Mouse (Mus musculus): Measurements from ENCODE around the gene Oip5. TPM values are rescaled to one million over a fixed set of nuclear protein-coding genes. Genes with fewer than 3 reads are reported as not detected.

The Oip5 gene
- polyA plus RNA-seq, 1 experiment from 2014 or later = 30.1 TPM

- no peak for DNase-seq (ENCODE audit: low spot score)
- WGBS = 88% methylated on average over 7 of the region's 7 CpGs
- Histone ChIP-seq H3K27ac (no peak overlapping the region), H3K4me3 (no peak overlapping the region), H3K27me3 (ENCODE audit: insufficient read depth, poor library complexity, severe bottlenecking) (no peaks in the 10 kb centered on the region), H3K36me3 (peaks cover 15% of the 10 kb centered on the region; the same call in 1 of the 2 replicates), H3K4me1 (0 out of 2 replicates have a peak, but pooled peaks cover 3% of the 10 kb centered on the region), H3K9me3 (no peaks in the 10 kb centered on the region)
Observed at GRCm38 (mm10) chr2:119566182-119566855, 52.0 kb downstream of the Oip5 start.

GRCm38 (mm10) chr2:119565284-119565683 lies 53.0 kb downstream of the Oip5 start:
- Histone ChIP-seq H3K4me1 (no peaks in the 10 kb centered on the region), H3K4me3 (no peak overlapping the region), H3K27me3 (ENCODE audit: insufficient read depth, poor library complexity, severe bottlenecking) (no peaks in the 10 kb centered on the region), H3K9me3 (no peaks in the 10 kb centered on the region), H3K36me3 (peaks cover 15% of the 10 kb centered on the region; the same call in 1 of the 2 replicates), H3K27ac (no peak overlapping the region)
- 89% methylated on average over 4 of the region's 4 CpGs for WGBS
- DNase-seq (ENCODE audit: low spot score) = no peak

- Histone ChIP-seq H3K9me3 (no peaks in the 10 kb centered on the region), H3K36me3 (peaks cover 15% of the 10 kb centered on the region; the same call in 1 of the 2 replicates), H3K27ac (no peak overlapping the region), H3K4me1 (peaks cover 5% of the 10 kb centered on the region; the same call in 1 of the 2 replicates), H3K4me3 (no peak overlapping the region), H3K27me3 (ENCODE audit: insufficient read depth, poor library complexity, severe bottlenecking) (no peaks in the 10 kb centered on the region)
- DNase-seq (ENCODE audit: low spot score) = no peak
- WGBS = 85% methylated on average over 3 of the region's 3 CpGs
Observed at GRCm38 (mm10) chr2:119561794-119562193, 56.5 kb downstream of the Oip5 start.

Other genes starting within 250 kb of the Oip5 start
- 2.7 and 3.4 TPM in 2 replicates for gene Ino80, start 140.8 kb downstream of the Oip5 start, polyA plus RNA-seq (2016; fragmentation: Nextera tagmentation; extraction: Ambion mirVana)
- gene Exd1, start 70.8 kb downstream of the Oip5 start, polyA plus RNA-seq (2016; fragmentation: Nextera tagmentation; extraction: Ambion mirVana) = 0.31 and 0.34 TPM in 2 replicates
- 42.4 and 47.4 TPM in 2 replicates for gene Chp1, start 70.8 kb downstream of the Oip5 start, polyA plus RNA-seq (2016; fragmentation: Nextera tagmentation; extraction: Ambion mirVana)
- gene Nusap1, start 171 bp downstream of the Oip5 start, polyA plus RNA-seq (2016; fragmentation: Nextera tagmentation; extraction: Ambion mirVana) = 52.0 and 56.7 TPM in 2 replicates
- 58.3 and 65.4 TPM in 2 replicates for gene Ndufaf1, start 44.4 kb upstream of the Oip5 start, polyA plus RNA-seq (2016; fragmentation: Nextera tagmentation; extraction: Ambion mirVana)
- gene Rtf1, start 56.6 kb upstream of the Oip5 start, polyA plus RNA-seq (2016; fragmentation: Nextera tagmentation; extraction: Ambion mirVana) = 26.4 and 37.4 TPM in 2 replicates
- 2.7 and 3.1 TPM in 2 replicates for gene Itpka, start 123.9 kb upstream of the Oip5 start, polyA plus RNA-seq (2016; fragmentation: Nextera tagmentation; extraction: Ambion mirVana)
- 0.10 and 0.13 TPM in 2 replicates for gene Ltk, start 142.0 kb upstream of the Oip5 start, polyA plus RNA-seq (2016; fragmentation: Nextera tagmentation; extraction: Ambion mirVana)
- gene Rpap1, start 169.1 kb upstream of the Oip5 start, polyA plus RNA-seq (2016; fragmentation: Nextera tagmentation; extraction: Ambion mirVana) = 31.4 and 32.0 TPM in 2 replicates
- gene Tyro3, start 179.3 kb upstream of the Oip5 start, polyA plus RNA-seq (2016; fragmentation: Nextera tagmentation; extraction: Ambion mirVana) = 8.9 and 11.6 TPM in 2 replicates